Mouse (Mus musculus) embryonic facial prominence, embryonic 11.5 days (tissue): ENCODE data around the gene Rnf181. TPM values are rescaled to one million over a fixed set of nuclear protein-coding genes. Genes with fewer than 3 reads are reported as not detected.

Source experiments
- ATAC-seq: fragments of 200-750 bp; cut with Nextera tagmentation; replicated peaks from 2 replicates; pipeline ENCODE4 v1.8.0; 2017; ENCODE audit warnings: low read depth; ENCODE audit not compliant: insufficient number of reproducible peaks, low FRiP score, low TSS enrichment
- DNase-seq: peaks from one replicate; pipeline ENCODE4 v3.0.0-alpha.2; 2015; ENCODE audit warnings: low spot score
- H3K27ac ChIP-seq: fragments of 300-500 bp; sonication (generic); replicated peaks from 2 replicates; pipeline ENCODE4 v1.5.1; 2014; ENCODE audit warnings: mild to moderate bottlenecking, low read depth, low read length, control low read depth
- H3K27me3 ChIP-seq: fragments of 300-500 bp; sonication (generic); 2 replicates; pipeline ENCODE4 v1.6.1; 2014; ENCODE audit warnings: mild to moderate bottlenecking, low read length, moderate library complexity, mixed read lengths; ENCODE audit not compliant: control insufficient read depth, insufficient read depth
- H3K36me3 ChIP-seq: fragments of 300-500 bp; sonication (generic); replicated peaks from 2 replicates; pipeline ENCODE4 v1.6.1; 2014; ENCODE audit warnings: low read depth, mild to moderate bottlenecking, low read length, moderate library complexity, mixed read lengths; ENCODE audit not compliant: control insufficient read depth, insufficient read depth
- H3K4me1 ChIP-seq: fragments of 300-500 bp; sonication (generic); 2 replicates; pipeline ENCODE4 v1.6.1; 2014; ENCODE audit warnings: low read length, mixed read lengths; ENCODE audit not compliant: control insufficient read depth, insufficient read depth
- H3K4me2 ChIP-seq: fragments of 300-500 bp; sonication (generic); 2 replicates; pipeline ENCODE4 v1.6.1; 2014; ENCODE audit warnings: low read depth, mild to moderate bottlenecking, control low read depth, low read length, moderate library complexity
- H3K4me3 ChIP-seq: fragments of 300-500 bp; sonication (generic); 2 replicates; pipeline ENCODE4 v1.5.1; 2014; ENCODE audit warnings: low read depth, low read length, control low read depth
- H3K9ac ChIP-seq: fragments of 300-500 bp; sonication (generic); replicated peaks from 2 replicates; pipeline ENCODE4 v1.6.1; 2014; ENCODE audit warnings: mild to moderate bottlenecking, control low read depth, low read length
- H3K9me3 ChIP-seq: fragments of 300-500 bp; sonication (generic); replicated peaks from 2 replicates; pipeline ENCODE4 v1.6.1; 2016; ENCODE audit warnings: mild to moderate bottlenecking, low read length, inconsistent platforms, mixed read lengths; ENCODE audit not compliant: control insufficient read depth
- WGBS: fragments of 180-500 bp; shearing (Covaris S2); extraction: QIAGEN DNeasy Blood & Tissue Kit; methylation state at CpG from one replicate; pipeline ENCODE4 v1.1.7; 2014; 5-methylcytosine and 5-hydroxymethylcytosine counted together
- polyA plus RNA-seq: library from polyadenylated mRNA; unstranded; fragments of >200 nt; fragmentation: Nextera tagmentation; extraction: Ambion mirVana; gene quantifications from 2 replicates; pipeline ENCODE4 v1.2.1, GENCODE M21; 2014

The Rnf181 gene
- polyA plus RNA-seq, 1 experiment from 2014 or later = 95.1 TPM

- Histone ChIP-seq H3K27ac (no peak overlapping the region), H3K4me3 (no peak overlapping the region), H3K36me3 (no peaks in the 10 kb centered on the region), H3K9me3 (no peaks in the 10 kb centered on the region), H3K4me2 (no peak overlapping the region), H3K9ac (no peak overlapping the region), H3K4me1 (no peaks in the 10 kb centered on the region), H3K27me3 (no peaks in the 10 kb centered on the region)
- ATAC-seq = no peak
- DNase-seq = no peak
- WGBS = 91% methylated on average over 3 of the region's 3 CpGs
Observed at GRCm38 (mm10) chr6:72312198-72312597, 54.6 kb downstream of the Rnf181 start.

Other genes with a start within 250 kb of the Rnf181 start
- gene Atoh8, start 131.4 kb downstream of the Rnf181 start, polyA plus RNA-seq = 10.2 and 11.3 TPM in 2 replicates
- not detected in 2 replicates for gene Sftpb, start 62.3 kb downstream of the Rnf181 start, polyA plus RNA-seq
- 107 and 111 TPM in 2 replicates for gene Usp39, start 21.8 kb downstream of the Rnf181 start, polyA plus RNA-seq
- 16.4 and 19.8 TPM in 2 replicates for gene 0610030E20Rik, start 19.6 kb downstream of the Rnf181 start, polyA plus RNA-seq
- gene Tmem150a, start 11.5 kb downstream of the Rnf181 start, polyA plus RNA-seq = 7.9 and 9.0 TPM in 2 replicates
- gene Vamp5, start 13.5 kb upstream of the Rnf181 start, polyA plus RNA-seq = 13.5 and 15.8 TPM in 2 replicates
- 69.6 and 75.6 TPM in 2 replicates for gene Vamp8, start 23.7 kb upstream of the Rnf181 start, polyA plus RNA-seq
- 12.4 and 15.7 TPM in 2 replicates for gene Ggcx, start 47.4 kb upstream of the Rnf181 start, polyA plus RNA-seq
- 503 and 527 TPM in 2 replicates for gene Mat2a, start 72.6 kb upstream of the Rnf181 start, polyA plus RNA-seq
- gene Sh2d6, start 154.8 kb upstream of the Rnf181 start, polyA plus RNA-seq = not detected in 2 replicates
- gene Capg, start 177.4 kb upstream of the Rnf181 start, polyA plus RNA-seq = 17.5 and 20.8 TPM in 2 replicates
- 16.4 and 17.2 TPM in 2 replicates for gene Elmod3, start 231.5 kb upstream of the Rnf181 start, polyA plus RNA-seq
- 9.5 and 10.1 TPM in 2 replicates for gene Retsat, start 231.5 kb upstream of the Rnf181 start, polyA plus RNA-seq